Mouse (Mus musculus) ES-E14 (cell line): ENCODE results near the gene AI481877.

Source experiments
- CHD2 ChIP-seq: IDR thresholded peaks from 2 replicates; pipeline ENCODE4 v1.6.1; 2014; ENCODE audit warnings: mild to moderate bottlenecking, low read depth, low read length, inconsistent platforms
- HCFC1 ChIP-seq: IDR thresholded peaks from 2 replicates; pipeline ENCODE4 v1.6.1; 2012; ENCODE audit warnings: low read length, inconsistent platforms, borderline replicate concordance; ENCODE audit not compliant: insufficient read depth
- MAFK ChIP-seq: IDR thresholded peaks from 2 replicates; pipeline ENCODE4 v1.6.1; 2014; ENCODE audit warnings: mild to moderate bottlenecking, low read depth, low read length, inconsistent platforms; ENCODE audit not compliant: insufficient read depth
- ZNF384 ChIP-seq: IDR thresholded peaks from 2 replicates; pipeline ENCODE4 v1.6.1; 2012; ENCODE audit warnings: low read depth, low read length, inconsistent platforms

GRCm38 (mm10) chr4:59164034-59164433 lies 25.3 kb upstream of the AI481877 start:
- TF ChIP-seq CHD2 = no peak
- no peak for TF ChIP-seq ZNF384
- TF ChIP-seq MAFK = no peak
- TF ChIP-seq HCFC1 = no peak
